Mouse (Mus musculus) brain, embryonic 14.5 days (tissue): ENCODE data around the gene Vwf.

Experiments used
- CTCF ChIP-seq: fragments of 200-500 bp; IDR thresholded peaks from 2 replicates; pipeline ENCODE4 v1.5.1; 2012; ENCODE audit warnings: inconsistent platforms, mild to moderate bottlenecking, moderate library complexity, borderline replicate concordance; ENCODE audit not compliant: insufficient read depth, insufficient read length; ENCODE audit errors: extremely low read depth
- POLR2A ChIP-seq: fragments of 200-500 bp; IDR thresholded peaks from 2 replicates; pipeline ENCODE4 v1.6.1; 2012; ENCODE audit warnings: mild to moderate bottlenecking, inconsistent platforms, borderline replicate concordance; ENCODE audit not compliant: poor library complexity, insufficient read depth, insufficient read length, severe bottlenecking; ENCODE audit errors: extremely low read depth

- TF ChIP-seq POLR2A = no peak
- TF ChIP-seq CTCF = no peak
Observed at GRCm38 (mm10) chr6:125663906-125664305, 117.3 kb downstream of the Vwf start.
